Mouse (Mus musculus) c-Kit-positive CD71-negative TER-119-negative erythroid progenitor cells, embryonic 14.5 days (primary cell): ENCODE results near the gene Ryr1.
"Not testable (repeated sequence)": the region's sequence is repeated elsewhere in the genome, so short reads cannot be mapped to it uniquely, and the experiment has no call there.

ENCODE experiments used
- DNase-seq: peaks from one replicate; pipeline ENCODE4 v3.0.0-alpha.2; 2013; ENCODE audit warnings: low read depth

Ryr1 gene

DNA sequence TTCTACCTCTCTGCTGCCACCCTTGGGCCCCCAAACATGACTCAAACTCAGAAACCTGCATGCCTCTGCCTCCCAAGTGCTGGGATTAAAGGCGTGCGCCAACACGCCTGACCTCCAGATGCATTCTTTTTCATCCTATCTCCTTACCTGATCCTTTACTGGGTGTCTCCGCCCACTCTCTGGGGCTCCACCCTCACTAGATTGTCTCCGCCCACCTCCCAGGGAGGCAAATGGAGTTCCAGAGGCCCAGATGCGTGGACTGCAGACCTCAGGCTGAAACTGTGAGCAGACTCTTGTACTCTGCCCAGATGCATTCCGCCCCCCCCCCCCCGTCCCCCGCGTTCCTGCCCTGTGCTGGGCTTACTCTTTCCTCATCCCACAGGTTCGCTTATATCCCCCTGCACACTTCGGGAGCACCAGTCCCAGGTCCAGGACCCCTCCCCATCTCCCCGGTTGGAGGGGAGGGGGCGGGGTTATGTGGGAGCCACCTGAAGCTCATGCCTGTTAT is 134.2 kb downstream of the Ryr1 start:
- DNase-seq, result no peak

DNA sequence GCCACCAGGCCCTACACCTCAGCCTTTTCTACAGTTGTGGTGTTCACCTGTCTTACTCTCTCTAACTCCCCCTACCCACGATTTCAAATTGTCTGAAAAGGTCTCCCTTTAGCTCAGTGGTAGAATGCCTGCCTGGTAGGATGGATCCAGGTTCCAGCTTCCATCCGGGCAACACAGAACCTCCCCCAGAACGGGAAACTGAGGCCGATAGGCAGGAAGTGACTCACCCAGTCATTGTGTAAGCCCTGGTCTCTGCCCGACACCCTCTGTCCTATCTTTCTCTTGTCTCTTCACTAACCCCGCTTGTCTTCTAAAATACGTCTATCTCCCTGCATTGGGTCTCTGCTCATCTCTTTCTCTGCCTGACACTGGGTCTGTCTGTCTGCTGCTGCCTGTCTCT is 139.8 kb downstream of the Ryr1 start:
- DNase-seq, result no peak

DNA sequence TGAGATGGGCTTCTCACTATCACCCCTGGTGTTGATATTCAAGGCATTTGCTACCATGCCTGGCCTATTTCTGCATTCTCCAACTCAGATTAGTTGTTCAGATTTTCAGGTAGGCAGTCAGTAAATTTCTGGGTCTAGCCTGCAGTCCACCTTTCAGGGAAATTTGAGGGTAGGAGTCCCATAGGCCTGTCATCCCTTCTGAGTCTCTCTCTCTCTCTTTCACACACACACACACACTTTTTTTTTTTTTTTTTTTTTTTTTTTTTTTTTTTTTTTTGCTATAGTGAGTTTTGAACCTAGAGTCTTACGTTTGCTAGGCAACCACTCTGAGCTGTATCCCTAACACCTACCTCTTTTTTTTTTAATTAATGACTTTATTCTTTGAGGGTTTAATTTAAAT is 140.5 kb downstream of the Ryr1 start:
- DNase-seq, result no peak

DNA sequence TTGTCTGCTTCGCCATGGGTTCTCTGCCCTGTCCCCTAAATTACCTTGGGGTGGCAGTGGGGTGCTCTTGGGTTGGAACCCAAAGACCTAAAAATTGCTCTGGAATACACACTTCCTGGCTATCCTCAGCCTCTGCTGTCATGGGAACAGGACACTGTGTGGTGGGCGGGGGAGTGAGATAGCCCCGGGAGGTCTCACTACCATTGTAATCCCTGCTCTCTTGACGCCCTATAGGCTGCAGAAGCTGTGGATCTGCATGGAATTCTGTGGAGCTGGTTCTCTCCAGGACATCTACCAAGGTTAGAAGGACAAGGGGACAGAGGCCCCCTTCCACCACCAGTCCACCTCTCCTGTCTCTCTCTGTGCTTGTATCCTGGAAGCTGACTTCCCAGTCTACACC is 141.1 kb downstream of the Ryr1 start:
- no peak for DNase-seq

DNA sequence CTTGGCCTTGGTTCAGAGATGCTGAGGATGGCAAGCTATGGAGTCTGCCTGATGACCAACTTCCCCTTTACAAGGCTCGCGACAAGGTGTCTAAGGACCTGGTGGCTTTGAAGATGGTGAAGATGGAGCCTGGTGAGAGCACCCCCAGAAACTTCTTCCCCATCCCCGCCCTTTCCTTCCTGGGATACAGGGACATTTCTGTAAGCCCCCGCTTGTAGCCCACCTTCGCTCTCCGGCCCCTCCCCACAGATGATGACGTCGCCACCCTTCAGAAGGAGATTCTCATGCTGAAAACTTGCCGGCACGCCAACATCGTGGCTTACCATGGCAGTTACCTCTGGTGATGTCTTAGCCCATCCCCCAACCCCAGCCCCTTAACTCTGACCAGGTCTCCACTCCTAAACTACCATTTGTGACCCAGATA is 141.8 kb downstream of the Ryr1 start:
- DNase-seq, result no peak

DNA sequence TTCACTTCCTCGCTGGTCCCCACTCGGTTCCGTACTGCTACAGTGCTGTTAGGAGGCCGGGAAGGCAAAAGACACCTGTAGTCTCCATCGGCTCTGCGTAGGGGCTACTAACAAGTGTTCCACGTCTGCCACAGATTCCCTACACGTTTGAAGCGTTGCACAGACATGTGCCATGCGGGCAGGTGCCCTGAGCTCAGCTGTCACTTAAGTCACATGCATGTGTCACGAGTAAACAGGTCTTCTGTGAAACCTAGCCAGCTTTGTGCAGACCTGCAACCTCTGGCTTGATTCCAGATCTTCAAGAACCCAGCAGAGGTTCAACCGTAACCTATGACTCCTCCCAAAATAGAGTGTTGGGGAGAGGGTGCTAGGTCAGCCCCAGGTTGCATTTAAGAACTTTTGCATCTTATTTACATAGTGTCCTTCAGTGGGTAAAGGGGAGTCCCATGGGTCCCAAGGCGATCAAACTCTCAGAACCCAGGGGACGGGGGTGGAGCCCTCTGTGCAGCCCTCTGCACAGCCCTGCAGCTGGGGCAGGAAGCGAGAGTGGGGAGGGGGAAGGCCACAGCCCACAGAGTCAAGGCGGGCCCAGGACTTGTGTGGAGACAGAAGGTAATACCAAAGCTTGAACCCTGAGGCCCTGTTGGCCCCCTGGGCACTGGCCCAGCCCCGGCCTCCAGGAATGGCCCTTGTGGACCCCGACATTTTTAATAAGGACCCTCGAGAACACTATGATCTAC is 142.5 kb downstream of the Ryr1 start:
- no peak for DNase-seq

DNA sequence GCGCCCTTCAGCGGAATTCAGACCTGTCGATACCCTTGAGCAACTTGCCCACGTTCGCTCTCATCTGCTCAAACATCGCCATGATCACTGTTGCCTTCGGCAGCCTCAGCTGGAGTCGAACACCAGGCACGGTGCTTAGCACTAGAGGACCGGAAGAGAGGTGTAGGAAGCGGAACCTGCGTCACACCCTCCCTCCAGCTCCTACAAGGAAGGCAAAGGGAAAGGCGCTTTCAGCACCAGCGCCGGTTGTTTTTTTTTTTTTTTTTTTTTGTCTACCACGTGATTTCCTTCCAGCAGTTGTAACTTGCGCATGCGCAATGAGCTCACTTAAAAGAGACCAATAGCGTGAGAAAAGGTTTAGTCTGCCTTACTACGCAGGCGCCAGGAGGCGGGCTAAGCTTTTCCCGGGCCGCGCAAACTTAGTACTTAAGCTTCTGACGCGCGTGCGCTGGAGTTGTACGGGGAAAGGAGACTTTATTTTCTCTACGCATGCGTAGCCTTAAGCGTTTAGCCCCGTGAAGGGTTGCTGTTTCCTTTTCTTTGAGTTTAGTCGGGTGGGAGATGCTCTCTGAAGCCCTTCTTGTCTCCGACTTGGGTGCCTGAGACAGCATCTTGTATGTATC is 143.2 kb downstream of the Ryr1 start, which contains the start of the genes Eif3k and Map4k1:
TSS of gene Eif3k (minus strand) at position 214 of the 623 bp plus-strand sequence.
TSS of gene Map4k1 (plus strand) at position 400 of the 623 bp plus-strand sequence.
- DNase-seq, result peak; percentile 100

DNA sequence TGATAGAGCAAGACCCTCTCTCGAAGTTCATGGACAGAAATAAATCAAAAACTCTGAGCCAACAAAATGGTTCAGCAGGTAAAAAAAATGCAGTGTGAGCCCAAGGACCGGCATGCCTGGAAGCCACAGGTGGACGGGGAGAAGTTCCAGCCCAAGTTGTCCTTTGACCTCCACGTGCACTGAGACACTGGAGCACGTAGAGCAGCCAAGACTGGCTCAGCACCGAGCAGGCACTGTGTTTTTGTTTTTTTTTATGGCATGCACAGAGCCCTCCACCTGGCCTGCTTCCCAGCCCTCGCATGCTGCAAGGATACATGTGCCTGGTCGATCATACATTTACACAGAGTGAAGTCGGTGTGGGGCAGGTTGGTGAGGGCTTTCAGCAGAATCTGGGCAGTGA is 147.4 kb downstream of the Ryr1 start:
- DNase-seq, result no peak

DNA sequence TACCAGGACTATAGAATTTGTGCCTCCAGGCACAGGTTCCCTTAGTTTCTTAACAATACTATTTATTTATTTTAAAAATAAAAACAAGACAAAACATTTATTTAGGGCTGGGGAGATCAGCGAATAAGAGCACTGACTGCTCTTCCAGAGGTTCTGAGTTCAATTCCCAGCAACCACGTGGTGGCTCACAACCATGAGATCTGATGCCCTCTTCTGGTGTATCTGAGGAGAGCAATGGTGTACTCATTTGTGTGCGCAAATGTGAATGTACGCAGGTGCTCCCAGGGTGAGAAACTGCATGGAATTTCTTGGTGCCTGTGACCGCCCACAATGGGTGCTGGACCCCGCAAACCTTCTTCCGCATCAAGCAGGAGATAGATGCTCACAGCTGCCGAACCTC is 152.0 kb downstream of the Ryr1 start:
- no peak for DNase-seq

DNA sequence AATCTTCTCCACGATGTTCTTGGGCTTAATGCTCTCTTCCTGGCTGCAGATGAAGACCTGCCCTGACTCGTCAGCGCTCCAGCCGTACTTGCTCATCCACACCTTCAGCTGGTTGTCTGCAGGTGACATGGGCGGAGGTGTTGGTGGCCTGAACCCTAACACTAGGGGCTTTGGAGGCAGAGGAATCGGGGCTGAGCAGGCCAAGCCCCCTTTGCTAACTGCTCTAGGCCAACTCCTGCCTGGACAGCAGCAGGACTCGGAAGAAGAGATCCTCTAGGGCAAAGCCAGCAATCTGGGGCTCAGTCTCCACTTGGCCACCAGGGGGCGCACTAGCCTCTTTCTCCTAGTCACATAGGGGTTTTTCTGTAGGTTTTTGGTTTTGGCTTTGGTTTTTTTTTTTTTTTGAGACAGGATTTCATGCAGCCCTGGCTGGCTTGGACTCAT is 152.4 kb downstream of the Ryr1 start:
- DNase-seq, result no peak

DNA sequence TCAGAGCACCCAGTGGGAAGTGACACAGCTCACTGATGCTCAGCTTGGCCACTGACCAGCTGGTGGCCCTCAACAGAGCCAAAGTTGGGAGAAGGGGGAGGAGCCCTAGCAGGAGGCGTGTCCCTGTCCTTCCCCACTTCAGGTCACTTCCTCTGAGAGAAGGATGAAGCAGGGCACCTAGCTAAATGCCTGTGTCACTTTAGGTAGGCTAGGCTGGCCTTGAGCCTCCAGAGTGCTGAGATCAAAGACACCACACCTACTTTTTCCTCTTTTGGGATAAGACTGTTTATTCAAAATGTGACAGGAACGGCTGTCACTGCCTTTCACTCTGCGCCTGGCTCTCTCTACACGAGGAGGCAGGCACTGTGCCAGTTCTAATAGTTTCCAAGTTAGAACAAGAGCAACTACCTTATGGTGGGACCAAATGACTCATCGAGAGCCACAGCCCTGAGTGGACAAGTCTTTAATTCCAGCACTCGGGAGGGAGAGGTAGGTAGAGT is 153.2 kb downstream of the Ryr1 start:
- no peak for DNase-seq

DNA sequence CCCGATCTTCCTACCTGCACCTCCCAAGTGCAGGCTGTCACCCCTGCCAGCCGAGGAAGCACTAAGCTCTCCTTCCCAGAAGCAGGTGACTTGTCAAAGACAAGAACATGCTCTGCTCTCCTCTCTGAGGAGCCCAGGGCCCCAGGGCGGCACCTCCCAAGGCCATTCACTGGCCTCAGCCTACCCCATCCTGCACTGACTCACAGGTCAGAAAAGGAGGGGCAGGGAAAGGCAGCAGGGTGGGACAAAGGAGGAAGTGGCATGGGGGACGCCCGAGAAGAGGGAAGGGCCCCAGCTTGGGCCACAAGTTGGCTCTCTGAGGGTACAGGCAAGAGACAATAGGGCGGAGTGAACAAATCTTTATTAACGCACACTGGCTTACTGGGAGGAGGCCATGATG is 153.9 kb downstream of the Ryr1 start:
- no peak for DNase-seq

DNA sequence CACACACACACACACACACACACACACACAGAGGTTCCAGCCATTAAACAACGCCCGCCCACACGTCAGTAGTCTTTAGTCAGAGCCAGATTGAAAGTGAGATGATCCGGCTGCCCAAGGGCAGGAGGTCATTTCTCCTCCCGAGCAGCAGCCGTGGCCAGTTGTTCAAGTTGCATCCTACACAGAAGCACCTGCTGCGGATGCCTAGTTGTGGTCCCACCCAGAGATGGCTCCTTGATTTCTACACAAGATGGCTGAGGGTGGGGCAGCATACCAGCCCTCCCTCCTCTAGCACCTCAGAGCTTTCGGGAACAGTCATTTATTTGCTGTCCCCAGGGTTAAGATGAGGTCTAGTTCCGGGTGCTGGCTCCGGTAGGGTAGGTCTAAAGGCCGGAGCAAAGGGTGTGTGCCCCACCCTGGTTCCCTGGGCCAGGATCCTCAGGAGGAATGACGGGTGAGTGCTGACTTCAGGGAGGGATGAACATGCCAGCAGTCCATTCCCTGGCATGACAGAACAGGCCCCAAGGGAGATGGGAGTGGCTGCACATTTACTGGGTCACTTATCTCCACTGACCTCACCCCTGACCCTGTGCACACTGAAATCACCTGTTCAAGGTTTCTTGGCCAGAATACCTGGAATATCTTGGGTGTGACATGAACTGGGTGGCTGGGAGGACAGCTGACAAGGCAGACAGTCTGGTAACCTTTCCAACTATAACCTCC is 155.1 kb downstream of the Ryr1 start:
- no peak for DNase-seq

DNA sequence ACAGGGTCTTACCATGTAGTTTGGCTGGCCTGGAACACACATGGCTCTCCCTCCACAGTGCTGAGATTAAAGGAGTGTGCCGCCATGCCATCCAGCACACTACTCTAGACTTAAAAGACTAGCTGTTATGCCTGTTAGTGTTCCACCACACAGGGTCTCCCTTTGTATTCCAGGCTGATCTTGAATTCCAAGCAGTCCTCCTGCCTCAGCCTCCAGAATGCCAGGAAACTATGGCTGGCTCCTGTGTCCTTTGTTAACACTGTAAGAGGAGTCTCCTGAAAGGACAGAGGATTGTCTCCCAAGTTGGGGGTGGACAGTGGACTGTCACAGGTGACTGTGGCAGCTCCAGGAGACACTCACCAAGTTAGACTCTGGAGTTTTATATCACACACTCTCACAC is 155.7 kb downstream of the Ryr1 start:
- DNase-seq, result no peak

DNA sequence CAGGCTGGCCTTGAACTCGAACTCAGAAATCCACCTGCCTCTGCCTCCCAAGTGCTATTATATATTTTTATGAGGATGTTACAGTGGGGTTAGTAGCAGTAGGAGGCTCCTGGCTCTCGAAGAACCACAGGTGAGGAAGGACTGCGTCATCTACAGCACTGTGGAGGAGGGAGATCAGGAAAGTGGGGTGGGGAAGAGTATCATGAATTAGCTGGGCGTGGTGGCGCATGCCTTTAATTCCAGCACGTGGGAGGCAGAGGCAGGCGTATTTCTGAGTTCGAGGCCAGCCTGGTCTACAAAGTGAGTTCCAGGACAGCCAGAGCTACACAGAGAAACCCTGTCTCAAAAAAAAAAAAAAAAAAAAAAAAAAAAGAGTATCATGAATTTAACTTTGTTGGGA is 156.9 kb downstream of the Ryr1 start:
- not testable (repeated sequence) for DNase-seq

DNA sequence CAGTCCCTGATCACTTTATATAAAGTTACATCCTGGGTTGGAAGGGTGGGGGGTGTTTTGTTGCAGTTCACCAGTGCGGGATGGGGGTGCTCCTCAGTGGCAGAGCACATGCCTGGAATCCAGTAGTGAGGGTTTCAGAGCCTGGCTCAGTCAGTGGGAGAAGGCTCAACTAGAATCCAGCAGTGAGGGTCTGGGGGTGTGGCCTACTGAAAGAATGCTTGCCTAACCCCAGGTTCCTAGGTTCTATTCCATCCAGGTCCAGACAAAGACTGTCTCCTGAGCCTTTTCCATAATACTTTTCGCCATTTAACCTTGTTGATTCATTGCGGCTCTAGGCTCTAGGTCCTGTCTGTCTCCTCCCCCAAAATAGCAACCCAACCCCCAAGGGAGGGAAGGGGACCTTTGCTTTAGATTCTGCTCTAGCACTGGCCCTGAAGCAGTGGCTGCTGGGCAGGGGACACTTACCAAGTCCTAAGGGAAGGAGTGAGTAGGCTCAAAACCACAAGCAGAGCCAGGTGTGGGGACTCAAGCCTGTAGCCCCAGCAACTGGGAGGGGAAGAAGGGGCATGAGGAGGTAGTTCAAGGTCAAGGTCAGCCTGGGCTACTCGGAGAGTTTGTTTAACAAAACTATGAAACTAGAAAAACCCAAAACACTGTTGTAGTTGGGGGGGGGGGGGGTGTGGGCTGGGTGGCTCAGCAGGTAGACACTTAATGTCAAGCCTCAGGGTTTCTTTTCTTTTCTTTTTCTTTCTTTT is 158.1 kb downstream of the Ryr1 start:
- no peak for DNase-seq

DNA sequence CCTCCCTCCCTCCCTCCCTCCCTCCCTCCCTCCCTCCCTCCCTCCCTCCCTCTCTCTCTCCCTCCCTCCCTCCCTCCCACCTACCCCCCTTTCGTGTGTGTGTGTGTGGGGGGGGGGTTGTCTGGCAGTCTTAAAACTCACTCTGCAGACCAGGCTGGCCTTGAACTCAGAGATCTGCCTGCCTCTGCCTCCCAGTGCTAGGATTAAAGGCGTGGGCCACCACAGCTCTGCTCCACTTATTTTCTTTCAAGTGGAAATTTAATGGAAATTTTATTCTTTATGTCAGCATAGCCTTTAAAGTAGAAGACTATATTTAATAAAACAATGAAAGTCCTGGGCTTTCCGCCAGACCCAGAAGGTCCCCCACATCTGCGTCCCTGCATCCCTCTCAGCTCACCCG is 158.8 kb downstream of the Ryr1 start:
- DNase-seq, result no peak

DNA sequence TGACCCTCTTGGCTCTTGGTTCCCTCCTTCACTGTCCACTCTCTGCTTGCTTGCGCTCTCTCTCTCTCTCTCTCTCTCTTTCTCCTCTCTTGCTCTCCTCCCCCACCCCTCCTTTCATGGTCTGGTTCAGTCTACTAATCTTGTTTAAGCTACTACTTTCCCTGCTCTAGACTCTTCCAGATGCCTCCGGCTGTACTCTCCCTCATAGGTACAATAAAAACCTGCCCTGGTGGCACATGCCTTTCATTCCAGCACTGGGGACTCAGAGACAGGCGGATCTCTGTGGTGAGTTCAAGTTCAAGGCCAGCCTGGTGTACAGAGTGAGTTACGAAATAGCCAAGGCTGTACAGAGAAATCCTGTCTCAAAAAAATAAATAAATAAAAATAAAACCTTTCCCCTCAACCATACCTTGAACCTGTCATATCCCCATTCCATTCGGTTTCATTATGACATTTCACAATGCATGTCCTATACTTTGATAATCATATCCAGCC is 159.6 kb downstream of the Ryr1 start:
- no peak for DNase-seq

DNA sequence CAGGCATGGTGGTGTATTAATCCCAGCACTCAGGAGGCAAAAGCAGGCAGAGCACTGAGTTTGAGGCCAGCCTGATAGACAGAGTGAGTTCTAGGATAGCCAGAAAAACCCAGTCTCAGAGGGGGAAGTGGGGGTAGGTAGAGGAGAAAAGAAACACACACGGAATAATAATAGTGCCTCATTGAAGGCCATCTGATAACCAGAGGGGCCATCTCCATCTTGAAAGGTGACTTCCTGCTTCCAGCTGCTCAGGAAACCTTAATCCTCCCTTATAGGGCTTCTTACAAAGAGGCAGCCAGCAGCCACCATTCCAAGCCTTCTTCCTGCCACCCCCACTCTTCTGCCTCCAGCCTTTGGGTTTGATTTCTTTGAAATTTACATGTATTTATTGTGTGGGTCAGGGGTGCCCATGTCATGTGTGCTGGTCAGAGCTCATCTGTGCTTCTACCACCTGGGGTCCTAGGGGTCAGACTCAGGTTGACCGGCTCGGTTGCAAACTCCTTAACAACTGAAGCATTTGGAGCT is 161.5 kb downstream of the Ryr1 start:
- DNase-seq, result no peak

DNA sequence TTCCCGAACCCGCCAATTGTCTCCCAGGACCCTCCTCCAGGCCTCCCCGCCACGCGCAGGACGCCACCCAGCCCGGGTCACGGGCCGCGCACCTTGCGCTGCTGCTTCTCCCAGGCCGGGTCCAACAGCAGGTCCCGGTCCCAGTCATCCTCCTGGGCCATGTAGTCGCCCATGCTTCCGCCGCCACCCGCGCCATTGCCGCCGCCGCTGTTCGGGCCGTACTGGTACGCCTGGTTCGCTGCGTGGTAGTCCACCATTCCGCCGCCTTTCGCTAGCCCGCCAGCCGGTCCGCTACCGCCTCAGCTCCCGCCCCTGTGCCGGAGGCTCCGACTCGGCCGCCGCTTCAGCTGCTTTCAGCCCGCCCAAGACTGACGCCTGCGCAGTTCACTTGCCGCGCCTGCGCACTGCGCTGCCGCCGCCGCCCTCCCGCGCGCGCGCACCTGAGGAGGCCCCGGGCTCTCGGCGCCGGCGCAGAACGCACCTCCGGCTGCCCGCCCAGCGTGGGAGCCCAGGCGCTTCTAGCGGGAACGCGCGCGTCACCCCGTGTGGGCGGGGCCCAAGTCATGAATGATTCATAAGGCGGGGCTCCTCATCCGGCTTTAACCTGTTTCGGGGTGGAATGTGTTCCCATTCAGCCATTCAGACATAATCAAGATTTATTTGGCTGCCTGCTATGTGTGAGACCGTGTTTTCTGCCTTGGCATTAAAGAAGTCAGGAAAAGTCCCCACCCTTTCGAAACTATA is 162.9 kb downstream of the Ryr1 start, which contains the start of gene Actn4:
TSS of gene Actn4 (minus strand) at position 414 of the 744 bp plus-strand sequence.
- DNase-seq, result peak; percentile 98

DNA sequence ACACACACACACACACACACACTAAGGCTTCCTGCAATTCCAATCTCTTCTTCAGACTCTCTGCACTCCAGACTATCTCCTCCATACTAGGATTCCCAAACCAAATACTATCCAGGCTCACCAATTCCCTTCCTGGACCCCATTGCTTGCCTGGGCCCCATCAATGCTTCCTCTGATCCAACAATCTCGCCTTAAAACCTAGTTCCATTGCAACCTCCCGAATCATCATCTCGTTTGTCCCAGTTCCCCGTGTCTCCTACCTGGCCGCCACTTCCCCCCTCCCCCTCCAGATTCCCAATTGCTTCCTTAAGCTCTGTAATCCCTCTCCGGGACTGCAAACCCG is 163.4 kb downstream of the Ryr1 start:
- no peak for DNase-seq
